Mouse (Mus musculus) layer of hippocampus, adult 11-12 months (tissue): Measurements from ENCODE around the gene Znhit1.
A peak's percentile ranks its signal among the peaks of the same experiment; 100 is the strongest.

Experiments used
- DNase-seq: peaks from one replicate; pipeline ENCODE4 v3.0.0; 2022; ENCODE audit warnings: low spot score

Gene Znhit1

DNA sequence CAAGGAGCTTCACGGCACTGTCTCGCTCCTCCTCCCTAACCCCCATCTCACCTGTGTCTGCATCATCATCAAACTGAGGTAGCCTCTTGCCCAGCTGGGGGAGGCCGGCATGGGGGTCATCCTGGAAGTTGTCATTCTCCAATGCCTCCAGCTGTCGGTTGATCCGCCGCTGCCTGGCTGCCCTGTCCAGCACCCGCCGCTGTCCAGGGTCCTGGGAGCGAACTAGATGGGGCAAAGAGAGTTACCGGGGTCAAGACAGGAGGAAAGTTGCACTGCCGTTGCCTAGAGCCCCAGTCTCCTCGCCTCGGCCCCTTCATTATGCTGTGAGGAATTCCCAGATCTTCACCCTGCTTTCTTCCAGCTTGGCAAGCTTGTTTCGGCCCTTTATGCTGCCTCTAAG lies 3.0 kb downstream of the Znhit1 start:
- no peak for DNase-seq

DNA sequence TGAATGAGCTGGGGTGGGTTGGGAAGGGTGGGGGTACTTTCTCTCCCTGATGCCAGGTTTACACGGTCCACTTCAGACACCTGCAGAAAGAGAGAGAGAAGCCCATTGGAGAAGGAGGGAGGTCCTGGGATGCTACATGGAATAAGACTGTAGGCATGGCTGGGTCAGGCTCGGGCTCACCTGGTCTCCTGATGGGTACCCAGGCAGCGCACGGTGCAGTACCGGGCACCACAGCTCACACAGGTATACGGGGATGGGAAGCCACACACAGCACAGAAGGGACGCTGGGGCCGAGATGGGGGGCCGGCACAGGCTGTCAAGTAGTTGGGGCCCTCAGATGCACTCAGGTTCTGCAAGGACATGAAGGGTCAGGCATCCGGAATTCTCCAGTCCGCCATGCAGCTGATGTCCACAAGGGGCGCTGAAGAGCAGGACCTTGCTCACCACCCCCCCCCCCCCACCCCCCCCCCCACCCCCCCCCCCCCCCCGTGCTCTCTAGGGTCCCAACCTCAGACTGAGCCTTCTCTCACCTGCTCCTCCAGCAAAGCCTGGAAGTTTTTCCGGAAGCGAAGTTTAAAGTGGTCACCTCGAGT lies 5.4 kb downstream of the Znhit1 start:
- peak; percentile 37 for DNase-seq

DNA sequence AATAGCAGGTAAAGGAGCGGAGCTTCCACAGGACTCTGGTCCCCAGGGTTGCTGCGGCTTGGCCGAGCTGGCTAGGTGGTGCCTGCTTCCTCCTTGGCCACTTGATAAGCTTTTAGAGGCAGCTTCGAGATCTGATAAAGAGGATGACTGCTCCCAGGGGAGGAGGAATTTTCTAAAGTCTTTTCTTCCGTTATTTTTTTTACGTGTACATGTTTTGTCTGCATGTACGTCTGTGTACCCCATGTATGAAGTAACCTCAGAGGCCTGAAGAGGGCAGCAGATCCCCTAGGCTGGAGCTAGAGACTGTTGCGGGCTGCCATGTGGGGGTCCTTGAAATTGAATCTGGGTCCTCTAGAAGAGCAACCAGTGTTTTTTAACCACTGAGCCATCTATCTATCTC lies 6.8 kb downstream of the Znhit1 start:
- no peak for DNase-seq

GRCm38 (mm10) chr5:136979762-136980161 lies 8.1 kb downstream of the Znhit1 start:
- no peak for DNase-seq

DNA sequence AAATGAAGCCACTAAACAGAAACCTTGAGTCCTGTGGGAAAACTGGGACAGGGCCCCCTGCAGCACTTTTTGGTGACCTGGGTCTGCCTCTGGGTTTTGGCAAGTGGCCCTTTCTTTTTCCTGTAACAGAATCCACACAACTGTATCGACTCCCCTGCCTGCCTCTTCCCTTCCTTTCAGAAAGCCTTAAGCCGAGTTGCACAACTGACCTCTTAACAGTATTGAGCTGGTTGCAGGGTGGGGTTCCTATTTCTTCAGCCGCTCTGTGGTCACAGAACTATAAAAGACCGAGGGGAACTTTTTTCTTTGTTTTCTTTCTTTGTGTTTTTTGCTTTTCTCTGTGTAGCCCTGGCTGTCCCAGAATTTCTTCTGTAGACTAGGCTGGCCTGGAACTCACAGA lies 10.1 kb downstream of the Znhit1 start:
- DNase-seq: no peak

- DNase-seq: no peak
These were observed 14.2 kb downstream of the Znhit1 start for GRCm38 (mm10) chr5:136973670-136974069.

- peak; percentile 52 for DNase-seq
These were observed 17.1 kb downstream of the Znhit1 start for GRCm38 (mm10) chr5:136970703-136971102.

DNA sequence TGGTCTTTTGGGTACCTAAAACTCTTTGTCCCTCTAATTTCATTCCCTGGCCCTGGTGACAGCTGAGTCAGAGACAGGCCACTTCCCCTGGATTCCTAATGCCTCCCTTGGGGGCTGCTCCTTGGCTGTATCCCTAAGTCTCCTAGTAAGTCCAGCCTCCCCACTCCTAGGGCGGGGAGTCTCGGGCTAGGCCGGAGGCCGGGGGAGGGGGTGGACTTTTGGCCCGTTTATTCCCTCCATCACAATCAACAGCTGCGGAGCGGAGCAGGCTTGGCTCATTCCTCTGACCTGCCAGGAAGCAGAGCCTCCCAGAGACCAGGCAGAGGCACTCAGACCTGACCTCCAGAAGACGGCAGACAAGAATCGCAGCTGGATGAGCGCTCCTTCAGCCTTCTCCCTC lies 20.2 kb downstream of the Znhit1 start:
- DNase-seq: no peak

GRCm38 (mm10) chr5:136966861-136967455 lies 20.9 kb downstream of the Znhit1 start:
- no peak for DNase-seq

DNA sequence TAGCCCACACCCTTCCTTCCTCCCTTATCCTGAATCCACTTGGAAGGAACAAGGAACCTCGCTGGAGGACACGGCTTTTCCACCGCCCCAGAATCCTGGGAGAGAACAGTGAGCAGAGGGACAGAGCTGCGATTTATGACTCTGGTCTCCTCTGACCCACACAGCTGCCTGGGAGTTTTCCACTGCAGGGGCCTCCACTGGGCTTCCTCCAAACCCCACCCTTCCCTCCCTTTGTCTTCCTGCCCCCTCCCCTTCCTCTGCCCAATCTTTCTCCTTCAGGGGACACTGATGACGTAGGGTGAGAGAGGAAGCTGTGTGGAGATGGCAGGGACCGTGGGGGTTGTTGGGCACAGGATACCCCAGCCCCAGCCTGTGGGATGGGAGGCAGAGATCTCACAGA lies 21.5 kb downstream of the Znhit1 start, which contains the start of gene Cldn15:
Gene Cldn15, plus strand, starts transcription at position 286 of the 400 bp plus-strand sequence.
- DNase-seq: no peak

GRCm38 (mm10) chr5:136965686-136966085 lies 22.1 kb downstream of the Znhit1 start:
- DNase-seq: no peak

DNA sequence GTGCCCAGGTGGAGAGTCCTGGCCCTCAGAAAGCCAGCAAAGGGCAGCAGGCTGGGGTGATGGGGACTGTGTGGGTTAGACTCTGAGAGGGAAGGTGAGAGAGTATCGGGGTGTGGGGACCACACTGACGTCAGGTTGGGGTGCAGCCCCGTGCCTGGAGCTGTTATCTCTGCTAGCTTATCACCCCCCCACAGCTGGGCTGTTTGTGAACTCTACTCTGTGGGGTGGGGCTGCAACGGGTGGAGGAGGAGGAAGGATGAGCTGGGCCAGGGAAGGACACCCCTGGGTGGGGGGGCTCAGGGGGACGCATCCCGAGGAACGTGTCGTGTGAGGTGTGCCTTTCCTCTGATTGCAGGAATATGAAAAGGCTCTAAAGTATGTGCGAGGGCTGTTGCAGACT lies 22.6 kb downstream of the Znhit1 start:
- no peak for DNase-seq

- DNase-seq: no peak
These were observed 24.8 kb downstream of the Znhit1 start for GRCm38 (mm10) chr5:136962966-136963540.

GRCm38 (mm10) chr5:136962501-136962900 lies 25.3 kb downstream of the Znhit1 start:
- peak; percentile 88 for DNase-seq

GRCm38 (mm10) chr5:136961983-136962461 lies 25.8 kb downstream of the Znhit1 start:
- DNase-seq: peak; percentile 93

- peak; percentile 34 for DNase-seq
These were observed 26.4 kb downstream of the Znhit1 start for GRCm38 (mm10) chr5:136961334-136961982.

- no peak for DNase-seq
These were observed 27.8 kb downstream of the Znhit1 start for GRCm38 (mm10) chr5:136960053-136960452.

DNA sequence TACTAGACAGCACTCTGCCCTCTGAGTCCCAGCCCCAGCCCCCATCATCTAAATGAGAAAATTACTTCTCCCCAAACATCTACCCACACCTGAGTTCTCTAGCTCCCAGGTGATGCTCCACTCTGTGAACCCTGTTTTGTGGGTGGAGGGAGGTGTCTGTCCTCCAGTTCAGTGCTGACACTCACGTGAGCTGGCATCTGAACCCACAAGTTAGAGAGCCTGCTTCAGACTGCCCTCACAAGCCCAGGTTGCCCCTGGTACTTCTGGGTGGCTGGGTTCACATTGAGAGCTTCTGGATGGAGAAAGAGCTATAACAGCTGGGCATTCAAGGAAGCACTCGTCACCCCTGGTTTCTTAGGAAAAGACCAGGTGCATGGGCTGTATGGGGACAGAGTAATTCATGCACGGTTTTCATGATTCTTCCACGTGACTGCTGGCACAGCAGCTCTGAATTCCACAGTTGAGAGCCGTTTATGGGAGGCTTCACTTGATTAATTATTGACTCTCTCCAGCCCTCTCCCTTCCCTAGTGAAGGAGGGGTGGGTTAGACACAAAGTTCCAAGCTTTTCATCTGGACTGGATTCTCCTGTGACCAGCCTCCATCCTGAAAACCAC lies 28.7 kb downstream of the Znhit1 start:
- DNase-seq: no peak

DNA sequence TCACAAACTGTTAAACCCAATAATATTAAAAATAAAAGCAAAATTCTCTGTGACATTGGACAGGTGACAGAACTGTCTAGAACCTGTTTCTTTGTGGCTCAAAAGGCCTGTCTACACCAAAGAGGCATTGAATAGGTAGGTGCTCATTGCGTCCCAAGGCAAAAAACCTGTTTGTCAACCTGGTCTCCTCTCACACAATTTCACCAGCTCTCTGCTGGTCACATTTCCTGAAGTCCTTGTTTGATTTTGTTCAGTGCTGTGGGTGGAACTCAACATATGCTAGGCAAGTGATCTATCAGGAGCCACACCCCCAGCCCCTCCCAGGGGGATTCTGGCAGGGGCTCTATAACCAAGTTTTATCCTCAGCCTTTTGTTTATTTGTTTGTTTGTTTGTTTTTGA lies 30.6 kb downstream of the Znhit1 start:
- DNase-seq: no peak

DNA sequence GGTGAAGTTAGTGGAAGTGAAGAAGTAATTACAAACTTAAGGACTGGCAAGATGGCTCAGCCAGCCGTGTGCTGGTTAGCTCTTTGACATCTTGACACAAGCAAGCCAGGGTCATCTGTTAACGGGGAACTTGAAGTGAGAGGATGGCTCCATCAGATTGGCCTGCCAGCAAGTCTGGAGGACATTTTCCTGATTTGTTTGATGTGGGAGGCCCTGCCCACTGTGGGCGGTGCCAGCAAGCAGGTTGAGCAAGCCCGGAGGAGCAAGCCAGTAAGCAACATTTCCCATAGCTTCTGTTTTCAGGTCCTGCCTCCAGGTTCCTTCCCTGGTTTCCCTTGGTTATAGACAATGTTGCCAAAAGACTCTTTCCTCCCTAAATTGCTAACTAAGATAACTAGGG lies 32.2 kb downstream of the Znhit1 start:
- no peak for DNase-seq

- DNase-seq: peak; percentile 52
These were observed 34.3 kb downstream of the Znhit1 start for GRCm38 (mm10) chr5:136953440-136953951.

DNA sequence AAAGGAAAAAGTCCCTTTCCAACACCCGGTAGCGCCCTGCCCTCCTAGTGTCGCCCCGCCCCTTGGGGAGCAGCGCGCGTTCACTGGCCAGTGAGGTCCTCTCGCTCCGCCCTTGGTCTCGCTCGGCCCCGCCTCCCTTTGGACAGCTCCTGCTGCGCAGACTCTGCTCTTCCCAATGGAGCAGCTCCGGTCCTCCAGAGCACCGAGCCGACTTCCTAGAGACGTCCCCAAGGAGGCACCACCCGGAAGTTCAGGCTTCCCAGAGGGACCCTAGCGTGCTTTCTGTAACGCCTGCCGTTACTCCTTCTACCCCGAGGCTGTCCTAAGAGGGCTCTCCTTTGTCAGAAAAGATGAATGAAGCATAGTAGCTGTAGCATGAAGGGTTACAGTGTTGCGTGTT lies 34.8 kb downstream of the Znhit1 start, which contains the start of gene Fis1:
Gene Fis1, plus strand, starts transcription at position 261 of the 400 bp plus-strand sequence.
- DNase-seq: peak; percentile 96
